Mouse (Mus musculus): ENCODE data around the gene Large2. TPM values are rescaled to one million over a fixed set of nuclear protein-coding genes. Genes with fewer than 3 reads are reported as not detected.

The Large2 gene
- polyA plus RNA-seq, 1 experiment from 2014 or later, result 8.7 TPM

- WGBS, result 80% methylated on average over 17 of the region's 17 CpGs
Measured at GRCm38 (mm10) chr2:92379783-92380494, 5.3 kb upstream of the Large2 start.

GRCm38 (mm10) chr2:92377320-92377719 is 2.7 kb upstream of the Large2 start:
- H3K4me3 ChIP-seq (ENCODE audit: low read depth, low read length), result no peak overlapping the region
- peaks cover 16% of the 10 kb centered on the region; the same call in 1 of the 2 replicates for H3K36me3 ChIP-seq (ENCODE audit: control insufficient read depth, insufficient read depth, low read length)
- H3K27me3 ChIP-seq (ENCODE audit: control insufficient read depth, insufficient read depth, low read length), result no peaks in the 10 kb centered on the region
- H3K9ac ChIP-seq (ENCODE audit: low read length), result no peak overlapping the region
- no peaks in the 10 kb centered on the region for H3K9me3 ChIP-seq (ENCODE audit: control insufficient read depth, low read length)
- WGBS, result 91% methylated on average over 7 of the region's 7 CpGs
- no peak overlapping the region for H3K27ac ChIP-seq (replicated peaks)
- TF ChIP-seq CTCF (IDR thresholded peaks at IDR 0.05; ENCODE audit: low read depth), result no peak
- TF ChIP-seq EP300 (optimal IDR thresholded peaks at IDR 0.05), result no peak
- no peak overlapping the region for H3K4me2 ChIP-seq (replicated peaks; ENCODE audit: low read depth)
- ATAC-seq (ENCODE audit: low FRiP score, low TSS enrichment), result no peak
- H3K4me1 ChIP-seq (replicated peaks; ENCODE audit: control insufficient read depth, insufficient read depth), result 0 out of 2 replicates have a peak, but pooled peaks cover 4% of the 10 kb centered on the region
- no peak for DNase-seq (ENCODE audit: low spot score)

More at GRCm38 (mm10) chr2:92379783-92380494, 5.3 kb upstream of the Large2 start:
- H3K9me3 ChIP-seq (ENCODE audit: control insufficient read depth, low read length), result no peaks in the 10 kb centered on the region
- TF ChIP-seq EP300 (optimal IDR thresholded peaks at IDR 0.05), result no peak
- TF ChIP-seq CTCF (IDR thresholded peaks at IDR 0.05; ENCODE audit: low read depth), result no peak
- H3K36me3 ChIP-seq (ENCODE audit: control insufficient read depth, insufficient read depth, low read length), result peaks cover 16% of the 10 kb centered on the region; the same call in 1 of the 2 replicates
- no peak for DNase-seq (ENCODE audit: low spot score)
- no peak for ATAC-seq (ENCODE audit: low FRiP score, low TSS enrichment)
- 0 out of 2 replicates have a peak, but pooled peaks cover 4% of the 10 kb centered on the region for H3K4me1 ChIP-seq (replicated peaks; ENCODE audit: control insufficient read depth, insufficient read depth)
- no peak overlapping the region for H3K9ac ChIP-seq (ENCODE audit: low read length)
- H3K27ac ChIP-seq (replicated peaks), result no peak overlapping the region
- H3K4me2 ChIP-seq (replicated peaks; ENCODE audit: low read depth), result no peak overlapping the region
- no peaks in the 10 kb centered on the region for H3K27me3 ChIP-seq (ENCODE audit: control insufficient read depth, insufficient read depth, low read length)
- no peak overlapping the region for H3K4me3 ChIP-seq (ENCODE audit: low read depth, low read length)

GRCm38 (mm10) chr2:92376300-92376699 is 1.6 kb upstream of the Large2 start:
- Histone ChIP-seq H3K9me3 (ENCODE audit: control insufficient read depth, low read length) (no peaks in the 10 kb centered on the region), H3K4me1 (replicated peaks; ENCODE audit: control insufficient read depth, insufficient read depth) (peaks cover 5% of the 10 kb centered on the region; the same call in 1 of the 2 replicates), H3K36me3 (ENCODE audit: control insufficient read depth, insufficient read depth, low read length) (peaks cover 13% of the 10 kb centered on the region; the same call in 1 of the 2 replicates), H3K27me3 (ENCODE audit: control insufficient read depth, insufficient read depth, low read length) (no peaks in the 10 kb centered on the region), H3K4me3 (ENCODE audit: low read depth, low read length) (peak overlapping the region; percentile 74), H3K9ac (ENCODE audit: low read length) (peak overlapping the region; percentile 79), H3K4me2 (replicated peaks; ENCODE audit: low read depth) (peak overlapping the region; percentile 88), H3K27ac (replicated peaks) (no peak overlapping the region; the same call in 1 of the 2 replicates)
- DNase-seq (ENCODE audit: low spot score) (no peak), ATAC-seq (ENCODE audit: low FRiP score, low TSS enrichment) (peak; percentile 13; the same call in 1 of the 2 replicates)
- no peak for TF ChIP-seq CTCF (IDR thresholded peaks at IDR 0.05; ENCODE audit: low read depth)
- no peak for TF ChIP-seq EP300 (optimal IDR thresholded peaks at IDR 0.05)
- 79% methylated on average over 6 of the region's 6 CpGs for WGBS

- Histone ChIP-seq H3K9me3 (ENCODE audit: control insufficient read depth, low read length) (no peaks in the 10 kb centered on the region), H3K27ac (replicated peaks) (peak overlapping the region; percentile 94), H3K4me2 (replicated peaks; ENCODE audit: low read depth) (peak overlapping the region; percentile 88), H3K4me3 (ENCODE audit: low read depth, low read length) (peak overlapping the region; percentile 74), H3K9ac (ENCODE audit: low read length) (peak overlapping the region; percentile 79), H3K36me3 (ENCODE audit: control insufficient read depth, insufficient read depth, low read length) (peaks cover 13% of the 10 kb centered on the region; the same call in 1 of the 2 replicates), H3K4me1 (replicated peaks; ENCODE audit: control insufficient read depth, insufficient read depth) (peaks cover 6% of the 10 kb centered on the region; the same call in 1 of the 2 replicates), H3K27me3 (ENCODE audit: control insufficient read depth, insufficient read depth, low read length) (no peaks in the 10 kb centered on the region)
- ATAC-seq (ENCODE audit: low FRiP score, low TSS enrichment) (no peak), DNase-seq (ENCODE audit: low spot score) (no peak)
- WGBS, result 8% methylated on average over 10 of the region's 10 CpGs
- no peak for TF ChIP-seq EP300 (optimal IDR thresholded peaks at IDR 0.05)
- no peak for TF ChIP-seq CTCF (IDR thresholded peaks at IDR 0.05; ENCODE audit: low read depth)
Measured at GRCm38 (mm10) chr2:92375788-92376187, 1.1 kb upstream of the Large2 start.

- H3K4me2 ChIP-seq (replicated peaks; ENCODE audit: low read depth), result peak overlapping the region; percentile 88
- no peaks in the 10 kb centered on the region for H3K27me3 ChIP-seq (ENCODE audit: control insufficient read depth, insufficient read depth, low read length)
- DNase-seq (ENCODE audit: low spot score), result peak; percentile 97
- WGBS, result under 1% methylated on average over 29 of the region's 29 CpGs
- peak; percentile 96 for ATAC-seq (ENCODE audit: low FRiP score, low TSS enrichment)
- H3K9ac ChIP-seq (ENCODE audit: low read length), result peak overlapping the region; percentile 79
- peaks cover 13% of the 10 kb centered on the region; the same call in 1 of the 2 replicates for H3K36me3 ChIP-seq (ENCODE audit: control insufficient read depth, insufficient read depth, low read length)
- peak overlapping the region; percentile 74 for H3K4me3 ChIP-seq (ENCODE audit: low read depth, low read length)
- TF ChIP-seq CTCF (IDR thresholded peaks at IDR 0.05; ENCODE audit: low read depth), result no peak; the same call in 1 of the 2 replicates
- no peak for TF ChIP-seq EP300 (optimal IDR thresholded peaks at IDR 0.05)
- peaks cover 6% of the 10 kb centered on the region; the same call in 1 of the 2 replicates for H3K4me1 ChIP-seq (replicated peaks; ENCODE audit: control insufficient read depth, insufficient read depth)
- peak overlapping the region; percentile 94 for H3K27ac ChIP-seq (replicated peaks)
- H3K9me3 ChIP-seq (ENCODE audit: control insufficient read depth, low read length), result no peaks in the 10 kb centered on the region
Measured at GRCm38 (mm10) chr2:92375099-92375623, 492 bp upstream of the Large2 start.
